Mouse (Mus musculus) liver, embryonic 12.5 days (tissue): ENCODE measurements at regions not wholly inside any gene's neighbourhood (a gene's known extent, or its start where the extent isn't known, plus 50 kb on each side); places are given as distances from the start of the nearest gene placed in this dataset.

Source experiments
- ATAC-seq: fragments of 200-750 bp; cut with Nextera tagmentation; 2 replicates; pipeline ENCODE4 v1.8.0; 2017; ENCODE audit warnings: moderate number of reproducible peaks, mild to moderate bottlenecking, moderate library complexity
- H3K27ac ChIP-seq: fragments of 300-500 bp; sonication (generic); 2 replicates; pipeline ENCODE4 v1.5.1; 2016; ENCODE audit warnings: mild to moderate bottlenecking
- H3K27me3 ChIP-seq: fragments of 300-500 bp; sonication (generic); replicated peaks from 2 replicates; pipeline ENCODE4 v1.6.1; 2016; ENCODE audit warnings: mild to moderate bottlenecking, moderate library complexity
- H3K36me3 ChIP-seq: fragments of 300-500 bp; sonication (generic); 2 replicates; pipeline ENCODE4 v1.6.1; 2016; ENCODE audit warnings: mild to moderate bottlenecking, moderate library complexity
- H3K4me1 ChIP-seq: fragments of 300-500 bp; sonication (generic); 2 replicates; pipeline ENCODE4 v1.6.1; 2016
- H3K4me2 ChIP-seq: fragments of 300-500 bp; sonication (generic); 2 replicates; pipeline ENCODE4 v1.6.1; 2016; ENCODE audit warnings: mild to moderate bottlenecking, moderate library complexity
- H3K4me3 ChIP-seq: fragments of 300-500 bp; sonication (generic); 2 replicates; pipeline ENCODE4 v1.5.1; 2016; ENCODE audit warnings: mild to moderate bottlenecking, moderate library complexity
- H3K9ac ChIP-seq: fragments of 300-500 bp; sonication (generic); 2 replicates; pipeline ENCODE4 v1.6.1; 2016; ENCODE audit warnings: mild to moderate bottlenecking, moderate library complexity
- H3K9me3 ChIP-seq: fragments of 300-500 bp; sonication (generic); replicated peaks from 2 replicates; pipeline ENCODE4 v1.6.1; 2016; ENCODE audit warnings: mild to moderate bottlenecking, moderate library complexity
- WGBS: fragments of 180-500 bp; shearing (Covaris S2); methylation state at CpG from one replicate; pipeline ENCODE4 v1.1.7; 2016; ENCODE audit not compliant: insufficient replicate concordance; 5-methylcytosine and 5-hydroxymethylcytosine counted together

DNA sequence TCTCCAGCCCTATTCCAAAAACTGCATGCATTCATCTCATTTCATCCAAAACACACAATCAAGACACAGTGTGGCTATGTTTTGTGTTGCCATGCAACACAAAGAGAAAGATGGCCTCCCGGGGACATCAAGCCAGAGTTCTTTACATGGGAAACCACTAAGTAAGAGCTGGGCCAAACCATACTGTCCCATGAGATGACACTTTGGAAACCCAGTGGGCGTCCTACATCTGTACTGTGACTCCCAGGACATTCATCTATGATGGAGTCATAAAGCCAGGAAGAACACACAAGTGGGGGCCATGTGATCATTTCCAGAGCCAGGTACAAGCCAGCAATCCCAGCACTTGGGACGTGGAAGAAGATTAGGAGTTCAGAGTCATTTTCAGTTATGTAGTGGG is 111.9 kb upstream of the Noct start:
- H3K27ac ChIP-seq = no peak overlapping the region
- no peak overlapping the region for H3K4me2 ChIP-seq
- H3K27me3 ChIP-seq = no peaks in the 10 kb centered on the region
- no peaks in the 10 kb centered on the region for H3K4me1 ChIP-seq
- H3K9me3 ChIP-seq = no peaks in the 10 kb centered on the region
- WGBS = 60% methylated on average over 3 of the region's 3 CpGs
- H3K4me3 ChIP-seq = no peak overlapping the region
- no peaks in the 10 kb centered on the region for H3K36me3 ChIP-seq
- ATAC-seq = no peak
- H3K9ac ChIP-seq = no peak overlapping the region

GRCm38 (mm10) chr3:51115921-51116320 is 108.3 kb upstream of the Noct start:
- Histone ChIP-seq H3K4me1 (no peaks in the 10 kb centered on the region), H3K27ac (no peak overlapping the region), H3K36me3 (no peaks in the 10 kb centered on the region), H3K4me2 (no peak overlapping the region), H3K9me3 (no peaks in the 10 kb centered on the region), H3K9ac (no peak overlapping the region), H3K4me3 (no peak overlapping the region), H3K27me3 (no peaks in the 10 kb centered on the region)
- no peak for ATAC-seq
- WGBS = 44% methylated on average over 2 of the region's 2 CpGs

DNA sequence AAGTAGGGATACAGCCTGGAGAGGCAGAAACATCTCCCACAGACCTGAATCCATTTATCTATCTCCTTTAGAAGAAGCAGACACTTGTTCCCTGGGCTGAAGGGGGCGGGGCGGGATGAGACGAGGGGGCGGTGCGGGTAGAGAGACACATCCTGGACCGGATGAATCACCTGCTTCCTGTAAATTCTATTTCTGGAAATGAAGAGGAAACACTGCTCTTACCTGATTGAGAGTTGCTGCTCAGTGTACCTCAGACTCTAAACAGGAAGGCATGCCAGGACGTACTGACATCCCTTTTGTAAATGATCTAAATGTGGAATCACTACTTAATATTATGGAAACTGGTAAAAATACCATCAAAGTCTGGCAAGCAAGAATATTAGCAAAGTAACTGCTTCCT is 105.5 kb upstream of the Noct start:
- WGBS = 25% methylated on average over 7 of the region's 7 CpGs
- ATAC-seq = no peak

DNA sequence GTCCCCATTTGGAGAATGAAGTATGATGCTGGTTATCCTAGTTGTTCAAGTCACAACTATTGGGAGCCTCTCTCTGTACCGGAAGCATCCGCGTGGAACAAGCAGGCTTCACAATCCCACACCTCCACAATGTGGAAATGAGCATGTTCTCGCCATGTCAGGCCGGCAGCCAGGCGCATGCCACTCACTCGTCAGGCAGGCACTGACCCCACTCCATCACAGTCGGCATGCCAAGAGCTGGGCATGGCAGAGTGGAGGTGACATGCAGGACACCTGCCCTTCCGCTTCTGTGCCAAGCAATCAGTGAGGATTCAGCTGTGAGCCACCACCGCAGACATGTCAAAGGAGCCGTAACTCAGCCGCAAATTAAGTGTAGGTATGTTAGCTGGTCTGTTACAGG is 103.7 kb upstream of the Noct start:
- no peak overlapping the region for H3K4me2 ChIP-seq
- H3K9ac ChIP-seq = no peak overlapping the region
- H3K4me3 ChIP-seq = no peak overlapping the region
- no peaks in the 10 kb centered on the region for H3K9me3 ChIP-seq
- H3K4me1 ChIP-seq = no peaks in the 10 kb centered on the region
- H3K27me3 ChIP-seq = no peaks in the 10 kb centered on the region
- no peaks in the 10 kb centered on the region for H3K36me3 ChIP-seq
- no peak overlapping the region for H3K27ac ChIP-seq
- ATAC-seq = no peak
- WGBS = 80% methylated on average over 12 of the region's 12 CpGs

More for the DNA sequence above, 105.5 kb upstream of the Noct start:
- no peaks in the 10 kb centered on the region for H3K36me3 ChIP-seq
- H3K4me3 ChIP-seq = no peak overlapping the region
- no peak overlapping the region for H3K9ac ChIP-seq
- no peaks in the 10 kb centered on the region for H3K27me3 ChIP-seq
- H3K4me2 ChIP-seq = no peak overlapping the region
- H3K4me1 ChIP-seq = no peaks in the 10 kb centered on the region
- H3K9me3 ChIP-seq = no peaks in the 10 kb centered on the region
- H3K27ac ChIP-seq = no peak overlapping the region

DNA sequence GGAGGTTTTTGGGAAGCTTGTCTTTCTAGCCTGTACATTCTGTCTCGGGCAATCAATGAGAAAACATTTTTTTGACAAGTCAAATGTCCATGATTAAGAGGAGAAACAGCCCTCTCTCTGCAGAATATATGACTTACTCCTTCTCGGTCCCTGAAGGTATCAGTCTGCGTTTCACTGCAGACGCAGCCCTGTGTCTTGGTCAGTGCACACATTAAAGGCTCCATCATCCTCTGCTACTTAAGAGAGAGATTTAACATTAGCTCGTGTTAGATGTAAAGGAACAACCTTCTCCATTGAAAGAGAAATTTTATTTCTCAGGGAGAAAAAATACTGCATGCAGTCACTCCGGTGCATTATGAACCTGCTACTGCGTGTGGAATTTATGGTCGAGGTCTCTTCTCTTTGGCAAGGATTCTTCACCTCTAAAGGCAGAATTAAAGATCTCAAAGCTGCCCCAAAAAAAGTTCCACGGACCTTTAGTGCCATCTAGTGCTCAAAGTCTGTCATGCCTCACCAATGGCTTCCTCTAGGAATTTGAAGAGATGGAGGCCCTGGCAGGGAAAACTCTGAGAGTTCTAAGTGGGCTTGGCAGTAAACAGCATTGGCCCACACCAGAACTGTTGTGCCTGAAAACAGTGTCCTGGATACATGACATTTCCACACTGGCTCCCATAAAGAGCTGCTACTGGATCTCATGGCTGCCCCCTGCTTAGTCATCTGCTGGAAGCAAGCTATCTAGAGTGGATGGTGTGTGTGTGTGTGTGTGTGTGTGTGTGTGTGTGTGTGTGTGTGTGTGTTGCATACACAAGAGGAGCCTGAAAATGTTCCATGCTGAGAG is 102.3 kb upstream of the Noct start:
- Histone ChIP-seq H3K4me3 (no peak overlapping the region), H3K27ac (no peak overlapping the region), H3K36me3 (no peaks in the 10 kb centered on the region), H3K27me3 (no peaks in the 10 kb centered on the region), H3K9me3 (no peaks in the 10 kb centered on the region), H3K4me2 (no peak overlapping the region), H3K4me1 (no peaks in the 10 kb centered on the region), H3K9ac (no peak overlapping the region)
- no peak for ATAC-seq
- WGBS = 37% methylated on average over 9 of the region's 9 CpGs

GRCm38 (mm10) chr3:51122541-51122935 is 101.7 kb upstream of the Noct start:
- H3K4me2 ChIP-seq = no peak overlapping the region
- WGBS = 82% methylated on average over 1 of the region's 1 CpGs

GRCm38 (mm10) chr3:51127875-51128274 is 96.4 kb upstream of the Noct start:
- Histone ChIP-seq H3K27ac (no peak overlapping the region), H3K4me3 (no peak overlapping the region), H3K36me3 (no peaks in the 10 kb centered on the region), H3K27me3 (no peaks in the 10 kb centered on the region), H3K9ac (no peak overlapping the region), H3K9me3 (no peaks in the 10 kb centered on the region), H3K4me1 (no peaks in the 10 kb centered on the region), H3K4me2 (no peak overlapping the region)
- no peak for ATAC-seq
- WGBS = 24% methylated on average over 1 of the region's 1 CpGs

More at GRCm38 (mm10) chr3:51122541-51122935, 101.7 kb upstream of the Noct start:
- Histone ChIP-seq H3K27me3 (no peaks in the 10 kb centered on the region), H3K9ac (no peak overlapping the region), H3K27ac (no peak overlapping the region), H3K4me1 (no peaks in the 10 kb centered on the region), H3K4me3 (no peak overlapping the region), H3K9me3 (no peaks in the 10 kb centered on the region), H3K36me3 (no peaks in the 10 kb centered on the region)
- ATAC-seq = no peak

DNA sequence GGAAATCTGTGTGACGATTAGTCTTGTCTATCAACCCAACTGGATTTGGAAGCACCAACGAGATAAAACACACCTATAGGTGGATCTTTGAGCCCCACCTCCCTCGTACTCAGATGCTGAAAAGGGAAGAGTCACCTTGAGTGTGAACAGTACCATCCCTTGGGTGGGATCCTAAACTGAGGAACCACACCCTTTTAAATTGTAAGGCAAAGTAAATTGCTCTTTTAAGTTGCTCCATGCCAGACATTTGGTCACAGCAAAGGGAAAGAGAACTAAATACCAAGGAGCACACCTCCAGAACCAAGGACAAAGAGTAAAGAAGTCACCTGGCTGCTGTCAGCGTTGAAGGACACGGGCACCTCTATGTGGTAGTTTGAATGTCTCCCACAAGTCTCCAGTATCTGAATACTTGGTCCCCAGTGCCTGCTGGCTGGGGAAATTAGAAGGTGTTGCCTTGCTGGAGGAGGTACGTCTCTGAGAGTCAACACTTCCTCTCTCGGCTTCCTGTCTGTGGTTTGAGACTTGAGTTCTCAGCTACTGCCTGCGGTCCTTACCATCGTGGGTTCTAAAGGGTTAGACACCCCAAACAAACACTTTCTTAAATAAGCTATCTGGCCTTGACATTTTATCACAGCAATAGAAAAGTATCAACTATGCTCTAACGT is 95.6 kb upstream of the Noct start:
- H3K9me3 ChIP-seq = no peaks in the 10 kb centered on the region
- ATAC-seq = no peak
- H3K4me3 ChIP-seq = no peak overlapping the region
- no peak overlapping the region for H3K4me2 ChIP-seq
- H3K27ac ChIP-seq = no peak overlapping the region
- WGBS = 25% methylated on average over 10 of the region's 10 CpGs
- no peaks in the 10 kb centered on the region for H3K36me3 ChIP-seq
- no peak overlapping the region for H3K9ac ChIP-seq
- H3K27me3 ChIP-seq = no peaks in the 10 kb centered on the region
- H3K4me1 ChIP-seq = no peaks in the 10 kb centered on the region

DNA sequence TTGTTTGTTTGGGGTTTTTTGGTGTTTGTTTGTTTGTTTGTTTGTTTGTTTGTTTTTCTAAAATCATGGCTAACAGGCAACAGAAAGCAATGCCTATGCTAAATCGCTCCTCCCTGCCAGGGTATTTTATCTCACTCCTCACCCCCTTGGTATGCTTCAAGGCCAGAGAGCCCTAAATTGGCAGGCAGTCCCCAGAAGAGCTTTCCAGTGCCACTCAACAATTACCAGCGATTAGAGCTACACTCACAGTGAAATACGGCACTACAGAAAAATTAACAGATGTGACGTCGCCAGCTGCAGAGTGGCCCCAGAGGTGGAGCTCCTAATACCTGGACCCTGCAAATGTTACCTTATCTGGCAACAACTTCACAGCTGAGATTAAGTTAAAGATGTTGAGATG is 93.5 kb upstream of the Noct start:
- Histone ChIP-seq H3K36me3 (no peaks in the 10 kb centered on the region), H3K4me3 (no peak overlapping the region), H3K4me1 (no peaks in the 10 kb centered on the region), H3K4me2 (no peak overlapping the region), H3K9me3 (no peaks in the 10 kb centered on the region), H3K27me3 (no peaks in the 10 kb centered on the region), H3K9ac (no peak overlapping the region), H3K27ac (no peak overlapping the region)
- ATAC-seq = no peak
- WGBS = 77% methylated on average over 5 of the region's 5 CpGs

GRCm38 (mm10) chr3:51131341-51131740 is 92.9 kb upstream of the Noct start:
- no peaks in the 10 kb centered on the region for H3K27me3 ChIP-seq
- H3K27ac ChIP-seq = no peak overlapping the region
- no peak overlapping the region for H3K4me2 ChIP-seq
- 60% methylated on average over 3 of the region's 3 CpGs for WGBS
- H3K36me3 ChIP-seq = no peaks in the 10 kb centered on the region
- ATAC-seq = no peak
- H3K4me3 ChIP-seq = no peak overlapping the region
- no peak overlapping the region for H3K9ac ChIP-seq
- H3K9me3 ChIP-seq = no peaks in the 10 kb centered on the region
- no peaks in the 10 kb centered on the region for H3K4me1 ChIP-seq

GRCm38 (mm10) chr3:51132736-51133135 is 91.5 kb upstream of the Noct start:
- Histone ChIP-seq H3K9me3 (no peaks in the 10 kb centered on the region), H3K4me3 (no peak overlapping the region), H3K36me3 (no peaks in the 10 kb centered on the region), H3K9ac (no peak overlapping the region), H3K27ac (no peak overlapping the region), H3K4me2 (no peak overlapping the region), H3K4me1 (no peaks in the 10 kb centered on the region), H3K27me3 (no peaks in the 10 kb centered on the region)
- ATAC-seq = no peak
- WGBS = 66% methylated on average over 5 of the region's 5 CpGs

DNA sequence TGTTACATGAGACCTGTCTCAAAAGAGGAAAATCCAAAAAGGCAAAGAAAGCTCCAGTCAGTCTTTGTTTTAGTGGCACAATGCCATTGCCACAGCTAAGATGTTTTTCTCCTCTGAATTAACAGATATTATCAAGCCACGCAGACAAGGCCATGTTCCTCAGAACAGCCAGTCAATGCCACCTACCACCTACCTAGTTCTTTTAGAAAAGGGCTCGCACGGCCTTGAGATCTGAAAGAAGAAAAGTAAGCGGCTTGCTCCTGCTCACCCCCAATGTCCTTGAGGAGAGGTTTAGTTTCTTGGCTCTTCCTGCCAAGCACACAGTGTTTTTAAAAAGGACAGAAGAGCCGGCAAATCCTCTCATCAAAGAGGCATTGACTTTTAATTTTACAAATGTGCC is 88.7 kb upstream of the Noct start:
- H3K4me1 ChIP-seq = no peaks in the 10 kb centered on the region
- no peak overlapping the region for H3K4me3 ChIP-seq
- no peak overlapping the region for H3K4me2 ChIP-seq
- no peak overlapping the region for H3K27ac ChIP-seq
- H3K36me3 ChIP-seq = no peaks in the 10 kb centered on the region
- ATAC-seq = no peak
- H3K9me3 ChIP-seq = no peaks in the 10 kb centered on the region
- 77% methylated on average over 5 of the region's 5 CpGs for WGBS
- H3K9ac ChIP-seq = no peak overlapping the region
- H3K27me3 ChIP-seq = no peaks in the 10 kb centered on the region
